Mouse (Mus musculus) midbrain, embryonic 14.5 days (tissue): ENCODE data around the gene Ndc1. TPM values are rescaled to one million over a fixed set of nuclear protein-coding genes. Genes with fewer than 3 reads are reported as not detected.

Experiments used
- ATAC-seq: fragments of 200-750 bp; cut with Nextera tagmentation; 2 replicates; pipeline ENCODE4 v1.8.0; 2017; ENCODE audit warnings: moderate number of reproducible peaks, moderate library complexity; ENCODE audit not compliant: low FRiP score, low TSS enrichment
- DNase-seq: peaks from one replicate; pipeline ENCODE4 v3.0.0-alpha.2; 2015
- H3K27ac ChIP-seq: fragments of 300-500 bp; sonication (generic); replicated peaks from 2 replicates; pipeline ENCODE4 v1.5.1; 2014; ENCODE audit warnings: mild to moderate bottlenecking, low read depth, low read length, moderate library complexity
- H3K27me3 ChIP-seq: fragments of 300-500 bp; sonication (generic); 2 replicates; pipeline ENCODE4 v1.6.1; 2014; ENCODE audit warnings: low read length, control low read depth, mixed read lengths; ENCODE audit not compliant: control insufficient read depth, insufficient read depth
- H3K36me3 ChIP-seq: fragments of 300-500 bp; sonication (generic); 2 replicates; pipeline ENCODE4 v1.6.1; 2014; ENCODE audit warnings: low read length, control low read depth; ENCODE audit not compliant: control insufficient read depth, insufficient read depth
- H3K4me1 ChIP-seq: fragments of 300-500 bp; sonication (generic); 2 replicates; pipeline ENCODE4 v1.6.1; 2014; ENCODE audit warnings: mild to moderate bottlenecking, antibody characterized with exemption, low read length, control low read depth; ENCODE audit not compliant: control insufficient read depth, insufficient read depth
- H3K4me2 ChIP-seq: fragments of 300-500 bp; sonication (generic); 2 replicates; pipeline ENCODE4 v1.6.1; 2014; ENCODE audit warnings: mild to moderate bottlenecking, low read length, moderate library complexity
- H3K4me3 ChIP-seq: fragments of 300-500 bp; sonication (generic); replicated peaks from 2 replicates; pipeline ENCODE4 v1.5.1; 2014; ENCODE audit warnings: low read depth, low read length
- H3K9ac ChIP-seq: fragments of 300-500 bp; sonication (generic); replicated peaks from 2 replicates; pipeline ENCODE4 v1.6.1; 2014; ENCODE audit warnings: mild to moderate bottlenecking, low read length, moderate library complexity
- H3K9me3 ChIP-seq: fragments of 300-500 bp; sonication (generic); 2 replicates; pipeline ENCODE4 v1.6.1; 2016; ENCODE audit warnings: low read length, control low read depth, mixed read lengths; ENCODE audit not compliant: control insufficient read depth
- WGBS: fragments of 180-500 bp; shearing (Covaris S2); extraction: QIAGEN DNeasy Blood & Tissue Kit; methylation state at CpG from one replicate; pipeline ENCODE4 v1.1.7; 2014; 5-methylcytosine and 5-hydroxymethylcytosine counted together
- polyA plus RNA-seq: library from polyadenylated mRNA; unstranded; fragments of >200 nt; fragmentation: Nextera tagmentation; extraction: Ambion mirVana; gene quantifications from 2 replicates; pipeline ENCODE4 v1.2.1, GENCODE M21; 2014

The Ndc1 gene
- polyA plus RNA-seq, 1 experiment from 2014 or later, result 23.2 TPM

- H3K9ac ChIP-seq, result no peak overlapping the region
- no peak overlapping the region for H3K27ac ChIP-seq
- no peaks in the 10 kb centered on the region for H3K9me3 ChIP-seq
- H3K4me1 ChIP-seq, result no peaks in the 10 kb centered on the region
- no peak overlapping the region for H3K4me2 ChIP-seq
- 79% methylated on average over 7 of the region's 7 CpGs for WGBS
- ATAC-seq (no peak), DNase-seq (no peak)
- no peak overlapping the region for H3K4me3 ChIP-seq
- peaks cover 10% of the 10 kb centered on the region for H3K36me3 ChIP-seq
- no peaks in the 10 kb centered on the region for H3K27me3 ChIP-seq
Observed at GRCm38 (mm10) chr4:107344612-107345011, 23.0 kb upstream of the Ndc1 start.

GRCm38 (mm10) chr4:107347221-107347620 is 20.4 kb upstream of the Ndc1 start:
- H3K36me3 ChIP-seq, result peaks cover 18% of the 10 kb centered on the region
- H3K4me3 ChIP-seq, result no peak overlapping the region
- no peak overlapping the region for H3K27ac ChIP-seq
- no peak overlapping the region for H3K9ac ChIP-seq
- WGBS, result 82% methylated on average over 6 of the region's 6 CpGs
- H3K27me3 ChIP-seq, result no peaks in the 10 kb centered on the region
- H3K9me3 ChIP-seq, result no peaks in the 10 kb centered on the region
- H3K4me2 ChIP-seq, result no peak overlapping the region
- DNase-seq (no peak), ATAC-seq (no peak)
- no peaks in the 10 kb centered on the region for H3K4me1 ChIP-seq

- 58% methylated on average over 20 of the region's 20 CpGs for WGBS
- no peaks in the 10 kb centered on the region for H3K27me3 ChIP-seq
- H3K4me3 ChIP-seq, result no peak overlapping the region
- H3K9me3 ChIP-seq, result no peaks in the 10 kb centered on the region
- no peaks in the 10 kb centered on the region for H3K4me1 ChIP-seq
- ATAC-seq (peak; percentile 53; the same call in 1 of the 2 replicates), DNase-seq (peak; percentile 71)
- peaks cover 18% of the 10 kb centered on the region for H3K36me3 ChIP-seq
- H3K27ac ChIP-seq, result peak overlapping the region; percentile 21; the same call in 1 of the 2 replicates
- no peak overlapping the region for H3K4me2 ChIP-seq
- H3K9ac ChIP-seq, result no peak overlapping the region; the same call in 1 of the 2 replicates
Observed at GRCm38 (mm10) chr4:107348529-107349310, 18.9 kb upstream of the Ndc1 start.

- peak; percentile 84 for DNase-seq
- WGBS, result 86% methylated on average over 7 of the region's 8 CpGs
- ATAC-seq, result peak; percentile 53; the same call in 1 of the 2 replicates
- no peak overlapping the region for H3K4me2 ChIP-seq
- no peak overlapping the region for H3K4me3 ChIP-seq
- H3K27ac ChIP-seq, result no peak overlapping the region
- H3K9ac ChIP-seq, result no peak overlapping the region
- H3K9me3 ChIP-seq, result no peaks in the 10 kb centered on the region
- H3K36me3 ChIP-seq, result peaks cover 18% of the 10 kb centered on the region
- H3K27me3 ChIP-seq, result no peaks in the 10 kb centered on the region
- no peaks in the 10 kb centered on the region for H3K4me1 ChIP-seq
Observed at GRCm38 (mm10) chr4:107349311-107350008, 18.1 kb upstream of the Ndc1 start.

- Histone ChIP-seq H3K27me3 (no peaks in the 10 kb centered on the region), H3K4me3 (no peak overlapping the region), H3K4me1 (no peaks in the 10 kb centered on the region), H3K9ac (no peak overlapping the region), H3K36me3 (peaks cover 7% of the 10 kb centered on the region; the same call in 1 of the 2 replicates), H3K27ac (no peak overlapping the region), H3K4me2 (no peak overlapping the region), H3K9me3 (no peaks in the 10 kb centered on the region)
- DNase-seq, result no peak
- no peak for ATAC-seq
Observed at GRCm38 (mm10) chr4:107351368-107351767, 16.2 kb upstream of the Ndc1 start.

GRCm38 (mm10) chr4:107353612-107354011 is 14.0 kb upstream of the Ndc1 start:
- no peak for ATAC-seq
- H3K36me3 ChIP-seq, result peaks cover 7% of the 10 kb centered on the region; the same call in 1 of the 2 replicates
- H3K4me3 ChIP-seq, result no peak overlapping the region
- H3K4me1 ChIP-seq, result no peaks in the 10 kb centered on the region
- 92% methylated on average over 3 of the region's 3 CpGs for WGBS
- DNase-seq, result no peak
- H3K27me3 ChIP-seq, result no peaks in the 10 kb centered on the region
- no peak overlapping the region for H3K27ac ChIP-seq
- H3K9ac ChIP-seq, result no peak overlapping the region
- H3K9me3 ChIP-seq, result no peaks in the 10 kb centered on the region
- no peak overlapping the region for H3K4me2 ChIP-seq

GRCm38 (mm10) chr4:107354126-107354525 is 13.5 kb upstream of the Ndc1 start:
- no peak overlapping the region for H3K4me3 ChIP-seq
- no peak for ATAC-seq
- H3K9ac ChIP-seq, result no peak overlapping the region
- DNase-seq, result no peak
- no peaks in the 10 kb centered on the region for H3K27me3 ChIP-seq
- H3K4me1 ChIP-seq, result no peaks in the 10 kb centered on the region
- H3K27ac ChIP-seq, result no peak overlapping the region
- no peaks in the 10 kb centered on the region for H3K9me3 ChIP-seq
- peaks cover 7% of the 10 kb centered on the region; the same call in 1 of the 2 replicates for H3K36me3 ChIP-seq
- H3K4me2 ChIP-seq, result no peak overlapping the region
- 90% methylated on average over 5 of the region's 5 CpGs for WGBS

GRCm38 (mm10) chr4:107354543-107354942 is 13.0 kb upstream of the Ndc1 start:
- Histone ChIP-seq H3K9ac (no peak overlapping the region), H3K27me3 (no peaks in the 10 kb centered on the region), H3K4me1 (no peaks in the 10 kb centered on the region), H3K4me3 (no peak overlapping the region), H3K36me3 (peaks cover 10% of the 10 kb centered on the region; the same call in 1 of the 2 replicates), H3K9me3 (no peaks in the 10 kb centered on the region), H3K4me2 (no peak overlapping the region), H3K27ac (no peak overlapping the region)
- WGBS, result 66% methylated on average over 4 of the region's 4 CpGs
- ATAC-seq (no peak), DNase-seq (no peak)
